Mouse (Mus musculus) heart, postnatal 0 days (tissue): ENCODE results near the gene Myo1e. TPM values are rescaled to one million over a fixed set of nuclear protein-coding genes. Genes with fewer than 3 reads are reported as not detected.

Source experiments
- ATAC-seq: fragments of 200-750 bp; cut with Nextera tagmentation; 2 replicates; pipeline ENCODE4 v1.8.0; 2017; ENCODE audit warnings: low read depth, moderate number of reproducible peaks, moderate library complexity; ENCODE audit not compliant: insufficient read depth
- DNase-seq: peaks from one replicate; pipeline ENCODE4 v3.0.0-alpha.2; 2016; ENCODE audit warnings: low spot score
- H3K27ac ChIP-seq: fragments of 300-500 bp; sonication (generic); 2 replicates; pipeline ENCODE4 v1.5.1; 2014; ENCODE audit warnings: low read depth, mild to moderate bottlenecking
- H3K27me3 ChIP-seq: fragments of 300-500 bp; sonication (generic); 2 replicates; pipeline ENCODE4 v1.6.1; 2014; ENCODE audit warnings: low read length, mixed read lengths; ENCODE audit not compliant: control insufficient read depth, insufficient read depth
- H3K36me3 ChIP-seq: fragments of 300-500 bp; sonication (generic); replicated peaks from 2 replicates; pipeline ENCODE4 v1.6.1; 2014; ENCODE audit warnings: low read length, mixed read lengths; ENCODE audit not compliant: control insufficient read depth, insufficient read depth
- H3K4me1 ChIP-seq: fragments of 300-500 bp; sonication (generic); 2 replicates; pipeline ENCODE4 v1.6.1; 2014; ENCODE audit warnings: antibody characterized with exemption; ENCODE audit not compliant: control insufficient read depth, insufficient read depth
- H3K4me2 ChIP-seq: fragments of 300-500 bp; sonication (generic); 2 replicates; pipeline ENCODE4 v1.6.1; 2014; ENCODE audit warnings: low read depth, mild to moderate bottlenecking, low read length, moderate library complexity
- H3K4me3 ChIP-seq: fragments of 300-500 bp; sonication (generic); 2 replicates; pipeline ENCODE4 v1.5.1; 2014; ENCODE audit warnings: low read depth, low read length
- H3K9ac ChIP-seq: fragments of 300-500 bp; sonication (generic); replicated peaks from 2 replicates; pipeline ENCODE4 v1.6.1; 2014; ENCODE audit warnings: low read depth, low read length, mixed read lengths
- H3K9me3 ChIP-seq: fragments of 300-500 bp; sonication (generic); replicated peaks from 2 replicates; pipeline ENCODE4 v1.6.1; 2016; ENCODE audit warnings: low read length; ENCODE audit not compliant: control insufficient read depth
- CTCF ChIP-seq: IDR thresholded peaks from 2 replicates; pipeline ENCODE4 v1.5.1; 2016; ENCODE audit warnings: antibody characterized with exemption, control low read depth, low read depth
- EP300 ChIP-seq: IDR thresholded peaks from 2 replicates; pipeline ENCODE4 v1.6.1; 2016; ENCODE audit warnings: antibody characterized with exemption, low read depth
- WGBS: fragments of 180-500 bp; shearing (Covaris S2); extraction: QIAGEN DNeasy Blood & Tissue Kit; methylation state at CpG from one replicate; pipeline ENCODE4 v1.1.7; 2014; 5-methylcytosine and 5-hydroxymethylcytosine counted together
- polyA plus RNA-seq: library from polyadenylated mRNA; unstranded; fragments of >200 nt; fragmentation: Nextera tagmentation; extraction: Ambion mirVana; gene quantifications from 2 replicates; pipeline ENCODE4 v1.2.1, GENCODE M21; 2015
- total RNA-seq: library from RNA; depleted of rRNA; stranded (reverse); fragments of >200 nt; gene quantifications from 2 replicates; pipeline ENCODE4 v1.2.3, GENCODE M21; 2014; ENCODE audit warnings: low replicate concordance

Gene Myo1e
- total and polyA plus RNA-seq, 2 experiments from 2014 or later: 6.6 to 7.0 TPM

GRCm38 (mm10) chr9:70274887-70275555 lies 67.9 kb downstream of the Myo1e start:
- no peak for ATAC-seq
- no peaks in the 10 kb centered on the region for H3K4me1 ChIP-seq
- WGBS: 87% methylated on average over 12 of the region's 12 CpGs

GRCm38 (mm10) chr9:70277076-70277475 lies 69.9 kb downstream of the Myo1e start:
- Histone ChIP-seq H3K4me3 (no peak overlapping the region), H3K9ac (no peak overlapping the region), H3K27me3 (no peaks in the 10 kb centered on the region), H3K27ac (no peak overlapping the region), H3K4me1 (no peaks in the 10 kb centered on the region), H3K36me3 (no peaks in the 10 kb centered on the region), H3K9me3 (no peaks in the 10 kb centered on the region), H3K4me2 (no peak overlapping the region)
- ATAC-seq (no peak), DNase-seq (no peak)
- 64% methylated on average over 3 of the region's 3 CpGs for WGBS
- no peak for TF ChIP-seq CTCF
- no peak for TF ChIP-seq EP300

More at GRCm38 (mm10) chr9:70274887-70275555, 67.9 kb downstream of the Myo1e start:
- no peak overlapping the region for H3K27ac ChIP-seq
- TF ChIP-seq EP300 (no peak), CTCF (no peak)
- no peak overlapping the region for H3K4me3 ChIP-seq
- H3K9ac ChIP-seq: no peak overlapping the region
- DNase-seq: no peak
- H3K4me2 ChIP-seq: no peak overlapping the region
- no peaks in the 10 kb centered on the region for H3K27me3 ChIP-seq
- no peaks in the 10 kb centered on the region for H3K36me3 ChIP-seq
- no peaks in the 10 kb centered on the region for H3K9me3 ChIP-seq

- no peaks in the 10 kb centered on the region for H3K9me3 ChIP-seq
- no peaks in the 10 kb centered on the region for H3K27me3 ChIP-seq
- TF ChIP-seq EP300 (no peak), CTCF (no peak)
- no peak overlapping the region for H3K4me2 ChIP-seq
- H3K9ac ChIP-seq: no peak overlapping the region
- H3K4me1 ChIP-seq: no peaks in the 10 kb centered on the region
- WGBS: 84% methylated on average over 11 of the region's 11 CpGs
- H3K4me3 ChIP-seq: no peak overlapping the region
- H3K27ac ChIP-seq: no peak overlapping the region
- DNase-seq (no peak), ATAC-seq (no peak)
- no peaks in the 10 kb centered on the region for H3K36me3 ChIP-seq
Observed at GRCm38 (mm10) chr9:70277529-70277982, 70.4 kb downstream of the Myo1e start.

- H3K4me1 ChIP-seq: peaks cover 4% of the 10 kb centered on the region; the same call in 1 of the 2 replicates
- WGBS: 85% methylated on average over 8 of the region's 8 CpGs
- no peaks in the 10 kb centered on the region for H3K27me3 ChIP-seq
- no peaks in the 10 kb centered on the region for H3K36me3 ChIP-seq
- DNase-seq: no peak
- TF ChIP-seq EP300: no peak
- no peak for TF ChIP-seq CTCF
- H3K4me2 ChIP-seq: no peak overlapping the region
- ATAC-seq: no peak
- no peak overlapping the region for H3K4me3 ChIP-seq
- H3K27ac ChIP-seq: no peak overlapping the region
- no peak overlapping the region for H3K9ac ChIP-seq
- no peaks in the 10 kb centered on the region for H3K9me3 ChIP-seq
Observed at GRCm38 (mm10) chr9:70281407-70281806, 74.3 kb downstream of the Myo1e start.

- no peak for ATAC-seq
- Histone ChIP-seq H3K4me2 (no peak overlapping the region), H3K9ac (no peak overlapping the region), H3K36me3 (peaks cover 4% of the 10 kb centered on the region; the same call in 1 of the 2 replicates), H3K27me3 (no peaks in the 10 kb centered on the region), H3K27ac (no peak overlapping the region), H3K4me3 (no peak overlapping the region), H3K9me3 (no peaks in the 10 kb centered on the region), H3K4me1 (peaks cover 4% of the 10 kb centered on the region; the same call in 1 of the 2 replicates)
- DNase-seq: no peak
- WGBS: 85% methylated on average over 7 of the region's 8 CpGs
- no peak for TF ChIP-seq CTCF
- TF ChIP-seq EP300: no peak
Observed at GRCm38 (mm10) chr9:70282107-70282506, 75.0 kb downstream of the Myo1e start.
